Mouse (Mus musculus) left cerebral cortex, postnatal 25 days (tissue): ENCODE measurements around the gene Foxr2. TPM values are rescaled to one million over a fixed set of nuclear protein-coding genes. Genes with fewer than 3 reads are reported as not detected.

Source experiments
- DNase-seq, 2 experiments: peaks; one replicate each; pipeline ENCODE4 v3.0.0; 2022; ENCODE audit warnings: low spot score in 2 of 2, mixed read lengths in 1 of 2
- intact Hi-C: fragments of 180-260 bp; cut with DNase I; formaldehyde crosslinking; loops from one replicate; pipeline ENCODE4 v1.15.1; 2025
- total RNA-seq, 2 experiments: library from RNA; stranded (reverse); gene quantifications; 2 replicates each; pipeline ENCODE4 v1.2.3; 2021

Foxr2 gene
- total RNA-seq = under 1 TPM; 0.32 to 0.53 TPM

DNA sequence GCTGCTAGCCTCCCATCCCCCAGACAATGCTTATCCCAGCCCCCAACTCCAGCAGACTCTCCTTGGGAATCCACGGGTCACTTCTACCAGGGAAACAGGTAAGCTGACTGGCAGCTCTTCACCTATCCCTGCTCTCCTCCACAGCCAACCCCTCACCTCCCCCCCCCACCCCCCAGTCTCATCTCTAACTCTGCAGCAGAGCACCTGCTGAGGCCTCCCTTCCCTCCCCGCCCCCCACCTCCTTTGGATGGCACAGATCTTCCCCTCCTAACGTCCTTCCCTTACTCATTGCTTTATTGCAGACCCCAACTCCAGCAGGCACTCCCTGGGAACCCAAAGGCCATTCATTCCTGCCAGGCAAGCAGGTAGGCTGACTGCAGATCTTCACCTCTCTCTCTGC is at the start of gene Foxr2:
Gene Foxr2 (plus strand): TSS at position 301 of the 400 bp plus-strand sequence.
- DNase-seq = no peak
- intact Hi-C loops = no loop called here

DNA sequence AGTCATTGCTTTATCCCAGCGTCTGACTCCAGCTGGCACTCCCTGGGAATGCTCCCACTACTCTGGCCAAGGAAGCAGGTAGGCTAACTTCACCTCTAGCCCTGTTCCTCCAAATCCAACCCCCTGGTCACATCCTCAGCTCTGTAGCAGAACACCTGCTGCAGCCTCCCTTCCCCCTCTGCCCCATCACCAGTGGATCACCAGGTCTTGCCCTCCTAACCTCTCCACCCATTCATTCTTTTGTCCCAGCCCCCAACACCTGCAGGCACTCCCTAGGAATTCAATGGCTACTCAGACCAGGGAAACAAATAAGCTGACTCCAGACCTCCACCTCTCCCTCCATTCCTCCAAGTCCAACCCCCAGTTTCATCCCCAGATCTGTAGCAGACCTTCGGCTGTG is 427 bp downstream of the Foxr2 start:
- intact Hi-C loops = no loop called here
- no peak for DNase-seq

DNA sequence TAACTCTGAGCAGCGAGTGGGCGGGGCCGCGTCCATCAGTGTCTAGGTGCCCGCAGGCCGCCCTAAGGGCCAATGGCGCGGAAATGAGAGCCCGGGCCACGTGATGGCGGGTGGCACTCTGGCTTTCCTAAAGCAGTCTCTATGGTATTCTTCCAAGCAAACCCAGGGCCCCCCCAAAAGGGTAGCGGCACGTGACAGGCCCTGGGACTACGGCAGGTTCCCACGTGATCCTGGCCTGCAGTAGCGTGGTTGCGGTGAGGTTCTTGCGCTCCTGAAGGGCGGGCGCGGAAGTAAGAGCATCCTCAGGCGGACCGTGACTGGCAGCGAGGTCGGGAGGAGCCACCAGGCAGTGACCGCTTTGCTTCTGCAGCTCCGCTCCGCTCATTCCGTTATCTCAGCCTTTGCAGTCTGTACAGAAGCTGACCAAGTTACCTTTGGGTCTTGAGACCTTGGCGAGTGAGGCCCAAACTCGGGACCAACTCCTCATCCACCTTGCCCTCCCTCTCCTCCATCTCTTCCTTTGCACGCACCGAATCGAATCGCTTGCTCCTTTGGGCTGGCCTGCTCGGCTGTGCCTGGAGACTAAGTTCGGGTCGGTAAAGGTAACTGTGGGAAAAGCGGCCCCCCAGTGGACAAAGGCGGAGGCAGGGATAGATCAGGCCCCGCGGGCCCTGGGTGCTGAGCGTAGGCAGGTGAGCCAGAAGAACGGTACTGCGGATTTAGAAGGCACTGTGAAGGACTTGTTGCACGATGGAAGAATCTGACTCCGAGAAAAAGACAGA is 21.3 kb downstream of the Foxr2 start, which contains the start of gene Rragb:
Gene Rragb (plus strand): TSS at position 248 of the 782 bp plus-strand sequence.
- peak; percentile 82 to 90 for DNase-seq
- intact Hi-C loops = loop anchor here (2.0 to 5.0 kb wide), 3 partner anchors 103 to 213 kb away; partner anchors contain the start of genes Mageh1 and Usp51

DNA sequence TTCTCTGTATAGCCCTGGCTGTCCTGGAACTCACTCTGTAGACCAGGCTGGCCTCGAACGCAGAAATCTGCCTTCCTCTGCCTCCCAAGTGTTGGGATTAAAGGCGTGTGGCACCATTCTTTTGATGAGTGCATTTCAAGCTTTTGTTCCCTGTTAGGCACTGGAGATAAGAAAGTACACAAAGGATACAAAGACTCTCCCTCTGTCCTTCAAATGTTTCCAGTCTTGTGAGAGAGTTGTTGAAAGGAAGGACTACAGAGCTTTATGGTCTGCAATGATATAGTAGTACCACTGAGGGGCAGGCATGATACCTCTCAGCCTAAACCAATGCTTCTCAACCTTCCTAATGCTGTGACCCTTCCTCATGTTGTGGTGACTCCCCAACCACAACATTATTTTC is 24.1 kb downstream of the Foxr2 start:
- intact Hi-C loops = loop anchor here (5.0 kb wide), 2 partner anchors 105 to 215 kb away; partner anchors contain the start of gene Mageh1
- DNase-seq = no peak

DNA sequence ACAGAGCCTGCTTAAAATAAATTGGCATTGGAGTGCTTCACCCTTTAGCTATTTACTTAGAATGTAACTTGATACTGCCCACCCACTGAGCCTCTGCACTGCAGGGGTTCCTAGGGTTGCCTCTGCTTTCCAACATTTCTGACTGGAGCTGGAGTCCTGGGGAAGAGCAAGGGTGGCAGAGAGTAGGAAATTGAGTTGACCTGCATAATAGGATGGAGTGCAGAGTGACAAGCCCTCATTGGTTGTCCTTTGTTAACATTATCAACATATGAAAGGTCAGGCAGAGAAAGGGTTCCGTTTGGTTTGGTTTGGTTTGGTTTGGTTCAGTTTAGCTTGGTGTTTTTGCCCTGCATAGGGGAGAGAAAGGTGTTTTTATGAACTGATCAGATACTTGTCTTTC is 33.2 kb downstream of the Foxr2 start:
- no peak for DNase-seq
- intact Hi-C loops = no loop called here

DNA sequence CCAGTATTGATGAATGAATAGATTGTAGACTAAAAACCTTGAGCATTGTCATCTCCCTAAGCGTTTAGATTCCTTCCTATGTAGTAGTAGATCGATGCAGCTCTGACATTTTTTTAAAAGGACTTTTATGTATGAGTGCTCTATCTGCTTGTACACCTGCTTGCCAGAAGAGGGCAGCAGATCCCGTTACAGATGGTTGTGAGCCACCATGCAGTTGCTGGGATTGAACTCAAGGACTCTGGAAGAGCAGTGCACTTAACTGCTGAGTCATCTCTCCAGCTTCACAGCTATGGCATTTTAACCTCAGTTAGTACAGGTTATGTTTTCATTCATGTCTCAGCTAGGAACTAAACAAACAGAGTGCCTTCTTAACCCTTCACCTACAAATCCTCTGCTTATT is 36.7 kb downstream of the Foxr2 start:
- intact Hi-C loops = loop anchor here (5.0 kb wide), 1 partner anchor 212 kb away; no protein-coding TSS in a partner anchor
- peak in 1 of 2 experiments; percentile 9 for DNase-seq

DNA sequence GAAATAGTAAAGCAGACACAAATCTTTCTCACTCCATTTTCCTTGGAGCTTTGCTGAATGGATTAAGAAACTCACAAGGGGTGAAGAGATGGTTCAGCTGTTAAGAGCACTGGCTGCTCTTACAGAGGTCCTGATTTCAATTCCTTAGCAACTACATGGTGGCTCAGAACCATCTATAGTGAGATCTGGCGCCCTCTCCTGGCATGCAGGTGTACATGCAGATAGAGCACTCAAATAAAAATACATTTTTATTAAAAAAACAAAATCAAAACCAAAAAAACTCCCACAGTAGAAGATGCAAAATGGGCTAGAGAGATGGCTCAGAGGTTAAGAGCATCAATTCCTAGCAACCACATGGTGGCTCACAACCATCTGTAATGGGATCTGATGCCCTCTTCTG is 56.2 kb downstream of the Foxr2 start:
- intact Hi-C loops = no loop called here
- no peak for DNase-seq

DNA sequence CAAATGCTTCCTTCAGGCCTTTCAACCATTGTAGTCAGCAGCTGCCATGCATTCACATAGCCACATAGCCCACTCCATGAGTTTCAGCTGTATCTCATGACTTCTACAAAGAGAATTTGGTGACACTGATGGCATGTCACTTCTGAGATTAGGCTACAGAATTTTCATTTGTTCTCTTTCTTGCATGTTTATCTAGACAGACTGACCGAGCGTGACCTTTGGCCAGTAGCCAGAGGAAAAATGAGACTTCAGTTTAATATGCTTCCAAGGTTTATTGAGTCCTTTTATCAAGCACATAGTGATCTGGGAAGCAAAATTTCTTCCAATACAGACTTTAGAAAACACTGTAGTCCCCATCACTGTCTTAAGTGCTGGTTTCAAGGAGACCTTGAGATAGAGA is 63.6 kb downstream of the Foxr2 start:
- intact Hi-C loops = no loop called here
- no peak for DNase-seq

Other genes starting within 250 kb of the Foxr2 start
- gene Usp51, start 112.3 kb upstream of the Foxr2 start, total RNA-seq = 1 to 10 TPM; 1.7 to 2.7 TPM
- gene Mageh1, start 81.2 kb upstream of the Foxr2 start, total RNA-seq = 10 to 100 TPM; 48.4 TPM
- 10 to 100 TPM; 77.3 to 79.5 TPM for gene Rragb, start 21.2 kb downstream of the Foxr2 start, total RNA-seq
- gene Klf8, start 118.7 kb downstream of the Foxr2 start, total RNA-seq = 1 to 10 TPM; 4.6 to 6.4 TPM